Mouse (Mus musculus): ENCODE results near the gene Nbeal2.

The Nbeal2 gene

DNA sequence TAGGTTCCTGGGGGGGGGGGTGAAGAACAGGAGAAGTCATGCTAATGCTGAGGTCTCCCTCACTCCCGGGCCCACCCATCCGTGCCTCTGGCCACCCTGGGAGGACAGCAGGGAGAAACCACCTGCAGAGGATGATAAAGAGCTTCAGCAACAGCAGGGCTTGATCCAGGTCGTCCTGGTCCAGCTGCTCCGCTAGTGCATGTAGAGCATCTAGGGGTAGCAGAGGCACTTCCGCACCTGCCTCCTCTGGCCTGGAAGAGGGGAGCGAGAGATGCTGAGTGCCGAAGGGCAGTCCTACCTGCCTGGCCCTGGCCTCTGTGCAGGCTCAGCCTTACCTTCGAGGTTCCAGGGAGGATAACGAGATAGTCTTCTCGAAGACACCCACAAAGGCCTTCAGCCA is 9.7 kb downstream of the Nbeal2 start:
- no peak for DNase-seq

DNA sequence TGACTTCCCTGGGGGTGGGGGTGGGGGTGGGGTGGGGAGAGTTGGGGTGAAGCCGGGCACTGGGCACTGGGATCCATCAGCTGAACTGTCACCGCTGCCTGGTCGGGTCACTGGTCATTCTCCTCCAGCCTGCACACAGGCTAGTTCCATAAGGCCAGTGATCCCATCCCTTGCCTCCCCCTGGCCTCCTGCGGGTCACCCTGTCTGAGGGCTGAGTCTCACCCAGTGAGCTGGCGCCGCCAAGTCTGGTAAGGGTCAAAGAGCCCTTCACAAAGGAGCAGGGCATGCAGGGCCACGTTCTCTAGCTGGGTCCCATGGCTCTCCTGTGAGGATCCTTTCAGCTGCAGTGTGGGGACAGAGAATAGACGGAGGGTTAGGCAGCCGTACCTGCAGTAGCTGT is 10.2 kb downstream of the Nbeal2 start:
- peak in 1 of 2 experiments; percentile 59 for DNase-seq

DNA sequence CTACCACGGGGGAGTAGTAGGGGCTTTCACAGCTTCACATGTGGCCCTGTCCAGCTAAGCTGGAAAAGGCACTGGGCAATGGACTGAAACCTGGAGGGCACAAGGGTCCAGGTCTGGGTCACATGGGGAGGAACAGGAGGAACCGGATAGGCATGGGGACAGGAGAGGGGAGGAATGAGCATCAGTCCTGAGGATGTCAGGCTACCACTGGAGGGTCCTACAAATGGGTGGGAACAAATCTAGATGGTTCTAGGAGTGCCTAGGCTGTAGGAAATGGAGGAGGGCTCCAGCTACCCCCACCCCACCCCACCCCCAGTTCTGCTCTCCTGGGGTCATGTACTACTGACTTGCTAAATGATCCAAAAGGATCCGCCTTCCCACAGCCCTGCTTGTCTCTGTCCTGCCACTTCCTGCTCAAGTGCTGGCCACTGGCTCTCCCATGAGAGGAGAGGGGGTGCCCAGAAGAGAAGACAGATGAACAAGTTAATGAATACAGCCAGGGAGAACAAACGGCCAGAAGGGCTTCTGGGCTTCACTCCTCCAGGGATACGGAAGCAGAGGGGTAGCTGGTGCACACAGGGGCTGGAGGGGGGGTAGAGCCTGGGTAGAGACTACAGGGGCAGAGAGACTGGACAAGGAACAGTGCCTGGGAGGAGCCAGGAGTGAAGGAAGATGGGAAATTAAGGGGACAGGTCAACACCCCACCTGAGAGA is 11.0 kb downstream of the Nbeal2 start:
- DNase-seq, result peak in 1 of 2 experiments; percentile 55

DNA sequence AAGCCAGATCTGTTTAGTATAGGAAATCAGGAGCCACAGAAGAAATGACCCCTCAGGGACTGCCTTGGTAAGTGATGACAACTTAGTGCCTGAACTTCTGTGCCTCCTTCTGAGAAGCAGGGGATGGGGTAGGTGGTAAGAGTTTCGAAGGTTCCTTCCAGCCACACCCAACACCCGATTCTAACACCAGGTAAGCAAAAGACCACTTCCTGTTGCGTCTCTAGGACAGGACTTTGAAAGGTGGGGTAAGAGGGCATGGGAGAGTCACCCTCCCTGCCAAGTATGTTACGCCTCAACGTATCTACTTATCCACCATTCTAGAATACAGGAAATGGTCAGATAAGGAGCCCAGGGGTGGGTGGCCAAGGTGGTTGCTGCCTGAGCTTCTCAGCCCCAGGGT is 13.0 kb downstream of the Nbeal2 start:
- no peak for DNase-seq

DNA sequence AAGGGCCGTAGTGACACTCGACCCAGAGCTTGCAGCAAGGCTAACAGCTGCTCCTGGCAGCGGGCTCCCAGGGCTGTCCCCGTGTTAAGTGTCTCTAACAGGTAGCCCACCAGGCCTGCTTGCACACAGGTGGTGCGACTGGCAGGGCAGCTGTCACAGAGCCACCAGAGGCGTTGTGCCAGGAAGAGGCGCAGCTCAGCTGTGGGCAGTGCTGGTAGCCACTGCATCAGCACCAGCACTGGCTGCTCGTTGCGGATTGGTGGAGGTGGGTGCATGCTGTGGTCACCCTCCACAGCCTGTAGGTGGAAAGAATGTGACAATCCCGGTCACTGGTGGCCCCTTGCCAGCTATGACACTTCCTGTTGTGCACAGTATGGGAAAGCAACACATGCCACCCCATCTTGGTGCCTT is 15.3 kb downstream of the Nbeal2 start:
- DNase-seq, result peak in 1 of 2 experiments; percentile 46

DNA sequence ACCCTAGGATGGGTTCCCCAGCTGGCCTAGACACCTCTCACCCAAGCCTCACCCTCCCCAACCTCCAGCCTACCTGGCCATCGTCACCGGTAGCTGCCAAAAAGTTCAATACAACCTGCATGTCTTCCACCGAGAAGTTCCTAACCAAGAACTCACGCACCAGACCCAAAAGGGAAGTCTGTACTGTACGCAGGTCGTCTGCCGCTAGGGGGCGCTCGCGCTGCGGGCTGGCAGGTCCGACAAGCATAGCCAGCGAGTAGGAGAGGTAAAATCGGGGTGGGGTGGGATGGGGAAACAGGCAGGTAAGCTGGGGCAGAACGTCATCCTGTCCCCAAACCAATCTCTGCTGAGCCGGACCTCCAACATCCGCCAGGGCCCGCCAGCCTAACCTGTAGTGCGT is 18.7 kb downstream of the Nbeal2 start:
- DNase-seq, result peak; percentile 96

DNA sequence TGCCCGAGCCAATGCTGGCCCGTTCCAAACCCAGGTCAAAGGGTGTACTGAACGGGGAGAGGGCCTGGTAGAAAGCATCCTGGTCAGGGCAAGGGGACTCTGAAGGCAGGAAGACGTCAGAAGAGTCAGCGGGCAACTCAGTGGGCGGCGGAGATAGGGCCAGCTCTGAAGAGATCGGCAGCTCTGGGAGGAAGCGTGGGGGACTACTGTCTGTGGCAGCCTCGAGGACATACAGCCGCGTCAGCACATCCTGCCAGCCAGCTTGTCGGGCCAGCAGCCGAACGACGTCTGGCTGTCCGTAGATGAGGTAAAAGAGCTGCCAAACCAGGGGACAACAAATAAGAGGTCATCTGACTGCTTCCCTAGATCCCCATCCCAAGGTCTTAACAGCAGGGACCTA is 20.1 kb downstream of the Nbeal2 start:
- DNase-seq, result peak in 1 of 2 experiments; percentile 56

DNA sequence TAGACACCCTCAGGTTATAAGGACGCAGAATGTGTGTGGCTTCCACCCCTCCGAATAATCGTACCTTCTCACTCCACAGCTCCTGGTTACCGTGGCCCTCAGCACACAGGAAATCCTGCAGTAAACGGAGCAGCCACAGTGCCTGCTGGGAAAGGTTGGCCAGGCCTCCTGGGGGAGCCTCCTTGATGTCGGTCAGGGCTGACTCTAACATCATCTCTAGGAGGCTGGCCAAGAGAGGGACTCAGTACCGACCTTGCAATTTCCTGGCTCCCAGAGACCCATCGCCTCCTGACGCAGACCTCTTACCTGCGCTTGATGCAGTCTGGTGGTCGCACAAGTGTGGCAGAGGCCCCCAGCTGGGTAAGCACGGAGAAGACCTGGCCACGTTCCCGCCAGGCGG is 21.3 kb downstream of the Nbeal2 start:
- no peak for DNase-seq

DNA sequence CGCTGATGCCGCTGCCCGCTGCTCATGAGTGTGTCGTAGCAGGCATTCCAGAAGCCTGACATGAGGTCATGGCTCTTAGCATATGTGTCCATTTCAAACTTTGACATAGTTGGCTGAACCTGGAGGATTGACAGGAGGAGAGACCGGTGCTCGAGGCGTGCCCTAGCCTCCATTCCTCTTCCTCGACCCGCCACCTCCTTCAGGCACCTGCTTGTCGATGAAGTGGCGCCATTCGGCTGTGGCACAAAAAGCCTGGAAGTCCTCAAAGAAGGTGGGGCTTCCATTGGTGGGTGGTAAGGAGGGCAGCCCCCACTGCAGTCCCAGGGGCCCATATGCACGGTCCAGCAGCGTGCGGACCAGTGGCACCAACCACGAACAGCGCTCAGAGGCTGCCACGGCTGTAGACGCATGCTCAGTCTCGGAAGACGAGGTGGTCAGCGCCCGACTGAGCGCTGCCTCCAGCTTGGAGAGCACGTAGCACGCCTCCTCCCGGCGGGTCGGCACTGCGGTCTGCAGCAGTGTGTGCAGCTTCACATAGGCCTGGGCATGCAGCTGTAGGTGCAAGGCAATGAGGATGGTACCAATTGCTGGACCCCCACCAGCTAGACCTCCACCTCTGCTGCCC is 22.2 kb downstream of the Nbeal2 start:
- peak in 1 of 2 experiments; percentile 58 for DNase-seq

DNA sequence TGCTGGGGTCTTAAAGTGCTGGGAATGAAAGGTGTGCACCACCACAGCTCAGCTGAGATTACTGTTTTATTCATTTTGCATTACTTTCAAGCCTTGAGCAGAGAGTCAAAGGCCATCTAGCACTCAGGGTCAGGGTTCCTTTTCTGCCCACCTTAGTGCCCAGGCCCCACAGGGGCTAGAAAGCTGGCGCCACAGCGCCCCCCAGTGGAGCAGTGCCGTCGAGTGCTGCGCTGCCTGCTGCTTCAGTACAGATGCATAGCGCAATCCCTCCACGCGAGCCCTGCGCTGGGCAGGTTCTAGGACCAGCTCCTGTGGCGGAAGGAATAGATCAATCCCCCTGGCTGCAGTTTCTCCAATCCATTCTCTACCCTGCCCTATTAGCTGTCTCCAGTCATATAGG is 22.8 kb downstream of the Nbeal2 start:
- DNase-seq, result peak; percentile 80 to 83

DNA sequence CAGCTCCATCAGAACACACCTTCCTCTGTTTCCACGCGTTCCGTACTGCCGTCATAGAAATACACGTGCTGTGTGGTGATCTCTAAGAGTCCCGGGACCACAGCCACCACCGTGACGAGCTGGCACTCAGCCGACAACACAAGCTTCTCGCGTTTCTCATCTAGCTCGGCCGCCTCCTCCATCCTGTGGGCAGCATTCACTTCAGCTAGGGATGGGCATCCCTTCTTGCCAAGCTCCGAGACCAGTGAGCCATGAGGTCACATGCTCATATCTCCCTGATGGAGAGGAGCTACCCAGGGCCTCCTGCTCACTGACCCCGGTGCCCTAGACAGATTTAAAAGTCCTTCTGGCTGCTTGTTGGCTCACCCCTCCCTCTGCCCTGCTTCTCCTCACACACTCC is 23.8 kb downstream of the Nbeal2 start:
- peak; percentile 57 to 71 for DNase-seq

DNA sequence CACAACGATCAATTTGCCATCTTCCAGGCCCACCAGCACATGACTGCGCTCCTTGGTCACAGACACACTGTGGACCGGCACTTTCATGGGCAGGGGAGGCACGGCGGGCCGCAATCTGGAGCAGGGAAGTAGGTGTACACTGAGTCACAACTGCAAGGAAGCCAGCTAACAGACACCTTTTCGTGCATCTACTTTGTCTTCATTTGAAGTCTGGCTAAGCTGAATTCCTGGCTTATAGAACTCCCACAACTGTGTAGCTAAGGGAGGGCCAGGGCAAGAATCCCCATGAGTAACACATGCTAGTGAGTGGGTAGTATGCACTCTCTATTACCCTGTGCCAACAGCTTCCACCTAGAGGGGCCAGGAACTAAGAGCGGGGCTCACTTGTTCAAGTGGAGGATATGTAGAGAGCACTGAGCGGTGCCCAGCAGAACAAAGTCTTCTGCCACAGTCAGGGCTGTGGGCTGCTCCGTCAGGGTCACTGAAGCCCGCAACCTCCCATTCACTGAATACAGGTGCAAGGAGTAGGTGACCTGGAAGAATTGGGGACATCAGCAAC is 28.5 kb downstream of the Nbeal2 start:
- no peak for DNase-seq

DNA sequence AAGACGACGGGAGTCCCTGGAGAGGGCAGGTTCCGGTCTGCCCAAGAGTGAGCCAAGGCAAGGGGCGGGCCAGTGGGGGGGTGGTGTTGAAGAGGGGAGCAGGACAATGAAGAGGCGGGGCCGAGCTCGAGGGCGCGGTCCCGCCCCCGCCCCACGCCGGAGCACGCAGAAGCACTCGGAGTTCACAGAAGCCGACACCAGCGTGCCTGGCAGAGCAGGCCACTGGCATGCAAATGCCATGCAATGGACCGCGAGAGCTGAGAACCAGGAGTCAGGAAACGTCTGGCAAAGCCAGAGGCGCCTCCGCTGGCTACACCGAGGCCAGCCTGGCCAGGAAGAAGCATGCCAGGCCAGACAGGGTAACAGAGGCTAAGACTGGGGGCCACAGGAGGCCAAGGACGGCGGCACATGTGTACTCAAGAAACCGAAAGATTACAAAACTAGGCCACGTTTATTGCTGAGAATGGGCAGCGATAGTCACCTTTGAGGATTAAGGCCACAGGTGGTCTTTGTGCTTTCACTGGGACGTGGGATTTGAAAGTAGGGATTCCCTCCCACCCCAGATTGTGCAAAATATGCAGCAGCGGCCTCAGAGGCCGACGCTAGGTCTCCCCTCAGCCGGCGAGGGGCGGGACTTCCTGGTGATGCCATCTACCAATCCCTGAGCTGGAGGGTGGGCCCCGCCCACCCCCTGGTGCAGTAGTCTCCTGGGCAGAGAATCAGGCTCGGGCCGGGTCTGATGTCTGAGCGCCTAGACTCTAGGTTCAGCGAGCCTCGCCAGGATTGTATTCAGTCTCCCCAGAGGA is 29.4 kb downstream of the Nbeal2 start, which contains the start of gene Nradd:
Gene Nradd, minus strand, starts transcription at position 92 of the 806 bp plus-strand sequence.
- peak; percentile 94 to 97 for DNase-seq

DNA sequence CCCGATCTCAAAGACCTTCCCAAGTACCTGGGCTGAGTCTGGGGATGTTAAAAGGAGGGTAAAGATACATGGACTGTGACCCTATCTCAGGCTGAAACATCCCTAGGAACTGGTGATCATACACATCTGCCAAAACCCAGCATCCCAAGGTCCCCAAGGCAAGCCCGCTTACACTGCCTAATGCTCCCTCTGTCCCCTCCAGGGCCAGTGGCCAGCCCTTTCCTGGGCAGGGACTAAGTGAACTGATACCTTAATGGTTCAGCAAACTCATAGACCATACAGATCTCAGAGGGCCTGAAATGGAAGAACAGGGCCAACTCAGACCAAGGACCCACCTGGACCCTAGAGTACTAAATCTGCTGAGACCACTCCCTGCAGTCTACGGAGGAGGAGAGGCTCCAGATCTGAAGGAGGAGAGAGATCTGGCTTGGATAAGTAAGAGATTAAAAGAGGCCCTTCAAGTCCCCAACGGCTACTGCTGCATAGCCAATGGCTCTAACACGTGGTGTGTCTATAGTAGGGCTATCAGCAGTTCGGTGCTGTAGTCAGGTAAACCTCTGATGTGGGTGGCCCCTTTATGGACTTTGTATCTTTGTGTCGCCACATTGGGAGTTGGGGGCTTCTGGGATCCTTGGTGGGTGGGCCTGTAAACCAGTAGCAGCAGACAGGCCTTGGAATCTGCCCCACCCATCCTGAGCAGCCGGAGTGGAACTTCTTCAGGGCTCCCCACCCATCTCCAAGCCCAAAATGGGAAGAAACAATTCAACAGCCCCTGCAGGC is 30.4 kb downstream of the Nbeal2 start:
- no peak for DNase-seq

DNA sequence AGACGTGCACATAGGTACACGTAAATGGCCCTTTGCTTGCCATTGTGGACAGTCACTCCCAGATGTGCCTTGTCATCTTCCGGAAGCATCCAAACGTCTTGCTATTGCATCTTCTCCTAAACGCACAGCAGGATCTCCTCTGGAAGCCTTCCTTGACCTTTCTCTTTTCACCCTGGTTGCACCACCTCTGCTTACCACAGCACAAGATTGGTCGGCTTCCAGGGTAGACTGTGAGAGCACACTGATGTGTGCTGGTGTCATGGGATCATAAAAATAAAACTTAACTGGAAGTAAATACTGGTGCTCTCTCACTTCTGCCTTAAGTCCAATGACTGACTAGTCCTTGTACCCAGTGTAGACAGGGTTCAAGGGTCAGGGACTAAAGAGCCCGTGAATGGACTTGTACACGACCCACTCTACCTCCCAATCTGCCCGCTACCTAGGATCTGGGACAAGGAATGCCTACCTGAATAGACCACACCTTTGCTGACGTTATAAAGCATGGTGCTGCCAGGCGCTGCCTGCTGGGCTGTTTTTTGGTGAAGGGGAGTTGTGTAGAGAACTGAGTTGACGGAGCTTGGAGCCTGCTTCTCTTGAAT is 31.2 kb downstream of the Nbeal2 start:
- DNase-seq, result no peak

DNA sequence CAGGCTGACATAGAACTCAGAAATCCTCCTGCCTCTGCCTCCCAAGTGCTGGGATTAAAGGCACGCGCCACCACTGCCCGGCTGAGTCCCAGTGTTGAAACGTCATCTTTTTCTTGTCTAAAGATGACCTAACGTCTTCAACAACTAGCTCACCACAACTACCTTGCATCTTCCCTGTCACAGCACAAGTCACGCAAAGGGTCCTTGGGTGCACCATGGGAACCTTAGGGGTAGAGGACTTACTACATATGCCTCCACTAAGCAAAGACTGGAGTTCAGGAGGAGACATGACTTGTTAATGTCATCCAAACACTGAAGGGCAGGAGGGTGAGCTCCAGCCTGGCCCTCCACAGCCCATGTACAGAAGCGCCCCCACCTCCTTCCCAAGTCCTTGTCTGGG is 33.3 kb downstream of the Nbeal2 start:
- DNase-seq, result no peak

DNA sequence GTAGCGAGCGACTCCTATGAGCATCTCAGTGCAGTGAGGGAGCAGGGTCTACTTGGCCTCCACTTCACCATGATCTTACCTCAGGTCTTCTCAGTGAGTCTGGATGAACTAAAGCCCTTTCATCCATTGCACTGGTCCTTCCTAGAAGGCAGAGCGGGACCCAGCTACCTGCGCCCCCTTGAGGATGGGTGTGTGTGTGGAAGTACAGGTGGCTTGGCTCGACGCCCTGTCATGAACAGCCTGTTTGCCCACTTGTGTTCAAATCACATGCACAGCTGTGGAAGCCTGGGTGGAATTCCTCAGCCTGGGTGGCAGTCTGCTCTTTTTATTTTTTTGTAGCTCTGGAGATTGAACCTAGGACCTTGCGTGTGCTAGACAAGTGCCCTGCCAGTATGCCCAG is 33.8 kb downstream of the Nbeal2 start:
- DNase-seq, result peak in 1 of 2 experiments; percentile 42

DNA sequence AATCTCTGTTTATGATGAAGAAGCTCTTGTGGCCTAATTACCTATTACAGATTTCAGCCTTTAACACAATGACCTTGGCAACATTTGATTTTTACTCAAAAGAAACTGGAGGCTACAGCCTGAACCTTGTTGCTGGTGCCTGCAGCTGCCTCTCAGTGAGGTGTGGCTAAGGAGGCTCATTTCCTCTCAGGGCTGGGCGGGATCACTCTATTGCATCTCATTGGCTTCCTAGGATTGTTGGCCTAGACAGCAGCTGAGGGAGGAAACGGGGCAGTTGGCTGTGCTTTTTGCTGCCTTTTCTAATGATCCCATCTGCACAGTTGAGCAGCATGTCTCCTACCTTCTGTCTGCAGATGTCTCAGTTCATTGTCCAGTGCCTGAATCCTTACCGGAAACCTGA is 36.9 kb downstream of the Nbeal2 start:
- DNase-seq, result no peak

DNA sequence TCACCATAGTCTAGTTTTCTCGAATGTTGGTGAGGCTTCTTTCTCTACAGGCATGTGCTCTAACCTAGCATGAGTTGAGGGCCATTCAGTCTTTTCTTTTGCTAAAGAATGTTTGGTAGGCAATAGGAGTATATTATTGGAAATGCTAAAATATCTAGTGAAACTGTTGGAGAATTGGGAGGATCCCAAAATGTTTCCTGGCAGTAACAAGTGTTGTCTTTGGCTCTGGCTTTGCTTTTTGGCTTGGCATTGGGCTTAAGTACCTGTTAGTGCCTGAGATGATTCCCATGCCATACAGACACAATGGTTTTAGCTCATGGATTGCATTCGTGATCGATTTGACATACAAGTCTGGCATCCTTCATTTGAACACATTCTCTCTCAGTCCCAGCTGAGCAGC is 42.5 kb downstream of the Nbeal2 start:
- no peak for DNase-seq

DNA sequence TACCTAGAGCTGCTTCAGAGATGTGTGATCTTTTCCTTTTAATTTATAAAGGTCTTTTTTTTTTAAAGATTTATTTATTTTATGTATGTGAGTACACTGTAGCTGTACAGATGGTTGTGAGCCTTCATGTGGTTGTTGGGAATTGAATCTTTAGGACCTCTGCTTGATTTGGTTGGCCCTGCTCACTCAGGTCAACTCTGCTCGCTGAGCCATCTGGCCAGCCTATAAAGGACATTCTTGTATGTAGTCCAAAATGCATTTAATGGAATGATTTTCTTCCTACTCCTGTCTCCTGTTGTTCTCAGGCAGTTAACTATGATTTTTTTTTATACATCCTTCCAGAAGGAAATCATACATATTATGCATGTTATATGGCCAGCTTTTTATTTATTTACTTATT is 70.4 kb downstream of the Nbeal2 start:
- no peak for DNase-seq

DNA sequence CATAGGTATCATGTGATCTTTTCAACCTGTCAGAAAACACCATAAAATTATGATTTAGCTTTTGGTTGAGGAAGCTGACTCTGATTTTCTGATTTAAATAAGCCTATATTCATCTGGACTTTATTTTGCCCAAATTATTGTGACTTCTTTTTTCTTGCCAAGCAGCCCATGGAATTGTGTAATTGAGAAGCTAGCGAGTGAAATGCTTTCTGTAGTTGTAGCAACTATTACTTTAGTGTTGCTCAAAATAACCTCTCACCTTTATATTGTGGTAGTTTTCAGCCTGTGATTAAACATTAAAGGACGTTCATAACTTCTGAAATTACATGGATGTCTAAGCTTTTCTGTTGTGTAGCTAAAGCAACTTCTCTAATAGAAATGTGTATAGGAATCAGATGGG is 71.8 kb downstream of the Nbeal2 start:
- DNase-seq, result no peak
